Mouse (Mus musculus): ENCODE measurements around the gene Gm5134. TPM values are rescaled to one million over a fixed set of nuclear protein-coding genes. Genes with fewer than 3 reads are reported as not detected.

Gm5134 gene
- polyA plus RNA-seq, 1 experiment = not detected

- no peak for TF ChIP-seq GATA1 (IDR thresholded peaks at IDR 0.05; ENCODE audit: low read length)
These were observed 5.0 kb upstream of the Gm5134 start for GRCm38 (mm10) chr10:75949053-75950045.

GRCm38 (mm10) chr10:75950791-75951210, 3.5 kb upstream of the Gm5134 start:
- no peak for TF ChIP-seq GATA1 (IDR thresholded peaks at IDR 0.05; ENCODE audit: low read length)

- no peak for TF ChIP-seq GATA1 (IDR thresholded peaks at IDR 0.05; ENCODE audit: low read length)
These were observed 2.8 kb upstream of the Gm5134 start for GRCm38 (mm10) chr10:75951424-75952050.

GRCm38 (mm10) chr10:75973846-75974245, 19.5 kb downstream of the Gm5134 start:
- TF ChIP-seq GATA1 (IDR thresholded peaks at IDR 0.05; ENCODE audit: low read length) = no peak

DNA sequence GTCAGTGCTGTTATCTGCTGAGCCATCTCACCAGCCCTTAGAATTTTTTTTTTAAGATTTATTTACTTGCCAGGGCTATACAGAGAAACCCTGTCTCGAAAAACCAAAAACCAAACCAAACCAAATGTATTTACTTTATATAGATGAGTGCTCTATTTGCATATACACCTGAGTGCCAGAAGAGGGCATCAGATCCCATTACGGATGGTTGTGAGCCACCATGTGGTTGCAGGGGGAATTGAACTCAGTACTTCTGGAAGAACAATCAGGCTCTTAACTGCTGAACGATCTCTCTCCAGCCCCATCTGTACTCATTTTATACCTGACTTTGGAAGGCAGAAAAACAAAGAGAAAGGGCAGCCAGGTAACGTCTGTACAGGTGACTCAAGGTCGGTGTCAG, 20.9 kb downstream of the Gm5134 start:
- TF ChIP-seq GATA1 (IDR thresholded peaks at IDR 0.05; ENCODE audit: low read length) = no peak

DNA sequence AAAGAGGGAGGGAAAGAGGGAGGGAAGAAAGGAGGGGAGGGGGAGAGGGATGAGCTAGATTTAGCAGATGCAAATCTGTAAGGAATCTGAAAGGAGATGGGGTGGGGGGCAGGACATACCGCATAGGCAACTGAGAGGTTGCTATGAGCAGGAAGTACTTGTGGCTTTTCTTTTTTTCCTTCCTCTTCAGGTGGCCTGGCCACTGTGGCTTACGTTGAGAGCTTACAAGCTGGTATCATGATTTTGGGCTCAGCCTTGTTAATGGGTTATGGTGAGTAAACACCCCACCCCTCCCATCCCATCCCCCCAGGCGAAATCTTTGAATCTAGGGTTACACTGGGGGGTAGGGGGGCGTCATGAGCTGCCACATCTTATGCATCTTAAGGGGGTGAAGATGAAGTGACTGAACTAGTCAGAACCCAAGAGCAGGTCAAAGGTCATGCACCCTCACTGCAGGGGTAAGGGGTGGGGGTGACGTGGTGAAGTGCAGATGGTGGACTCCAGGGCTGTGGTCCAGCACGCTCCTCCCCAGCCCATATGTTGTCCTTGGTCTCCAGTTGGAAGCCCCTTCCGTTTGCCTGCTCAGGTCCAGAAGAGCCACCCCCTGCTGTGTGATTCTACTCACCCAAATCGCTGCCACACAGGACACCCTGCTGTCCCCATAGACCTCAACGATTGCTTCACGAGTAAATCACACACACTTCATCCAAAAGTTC, 24.0 kb downstream of the Gm5134 start:
- no peak for TF ChIP-seq GATA1 (IDR thresholded peaks at IDR 0.05; ENCODE audit: low read length)

GRCm38 (mm10) chr10:75978835-75979157, 24.5 kb downstream of the Gm5134 start:
- TF ChIP-seq GATA1 (IDR thresholded peaks at IDR 0.05; ENCODE audit: low read length) = no peak

- TF ChIP-seq GATA1 (IDR thresholded peaks at IDR 0.05; ENCODE audit: low read length) = no peak
These were observed 25.1 kb downstream of the Gm5134 start for GRCm38 (mm10) chr10:75979432-75979831.

DNA sequence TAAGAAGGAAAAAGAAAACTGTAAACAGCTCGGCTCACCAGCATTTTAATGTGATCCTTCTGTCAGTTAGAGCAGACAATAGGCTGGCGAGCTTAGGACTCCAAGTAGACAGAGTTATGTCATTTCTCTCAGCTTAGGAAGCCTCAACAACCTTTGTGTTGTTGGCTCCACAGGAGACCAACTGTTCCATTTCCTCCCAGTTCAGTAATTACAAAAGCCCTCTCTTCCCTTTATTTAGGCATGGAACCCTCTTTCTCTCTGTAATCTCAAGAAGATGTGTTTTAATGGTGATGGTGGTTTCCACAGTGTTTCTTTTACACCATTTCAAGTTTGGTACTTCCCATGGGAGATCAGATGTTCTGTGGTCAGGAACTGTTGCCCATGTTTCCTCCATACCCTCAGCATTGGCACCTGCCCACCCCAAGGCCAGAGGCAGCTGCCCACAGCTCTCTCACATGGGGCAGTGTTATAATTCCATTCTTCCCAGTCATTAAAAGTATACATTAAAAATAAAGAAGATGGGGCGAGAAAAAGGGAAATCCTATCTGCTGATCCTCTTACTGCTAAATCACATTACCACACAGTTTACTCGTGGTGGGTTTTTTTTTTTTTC, 36.2 kb downstream of the Gm5134 start:
- TF ChIP-seq GATA1 (IDR thresholded peaks at IDR 0.05; ENCODE audit: low read length) = no peak

DNA sequence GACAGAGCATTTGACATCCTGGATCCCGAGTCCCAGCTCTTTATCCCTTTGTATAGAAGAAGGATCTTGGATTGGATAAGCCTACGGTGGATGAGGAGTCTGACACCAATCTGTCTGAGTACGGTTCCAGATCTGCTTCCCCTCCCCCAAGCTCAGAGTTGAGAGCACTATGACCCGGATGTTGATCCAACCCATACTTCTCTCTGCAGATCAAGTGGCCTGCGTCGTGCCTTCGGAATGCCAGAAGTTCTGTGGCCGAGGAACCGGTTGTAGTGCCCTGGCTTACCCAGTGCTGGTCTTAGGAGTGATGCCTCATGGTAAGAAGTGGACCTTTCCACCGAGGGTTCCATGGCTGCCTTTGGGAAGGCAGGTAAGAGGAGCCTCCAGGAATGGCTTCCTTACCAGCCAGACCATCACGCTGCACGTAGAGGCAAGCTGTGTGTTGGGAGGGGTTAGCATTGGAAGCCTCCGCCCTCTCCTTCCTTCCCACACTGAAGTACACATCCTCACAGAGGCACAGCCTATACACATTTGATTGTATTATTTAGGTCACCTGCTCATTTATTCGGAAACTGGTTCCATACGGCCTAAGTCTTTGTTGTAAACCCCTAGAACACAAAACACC, 39.4 kb downstream of the Gm5134 start:
- no peak for TF ChIP-seq GATA1 (IDR thresholded peaks at IDR 0.05; ENCODE audit: low read length)

DNA sequence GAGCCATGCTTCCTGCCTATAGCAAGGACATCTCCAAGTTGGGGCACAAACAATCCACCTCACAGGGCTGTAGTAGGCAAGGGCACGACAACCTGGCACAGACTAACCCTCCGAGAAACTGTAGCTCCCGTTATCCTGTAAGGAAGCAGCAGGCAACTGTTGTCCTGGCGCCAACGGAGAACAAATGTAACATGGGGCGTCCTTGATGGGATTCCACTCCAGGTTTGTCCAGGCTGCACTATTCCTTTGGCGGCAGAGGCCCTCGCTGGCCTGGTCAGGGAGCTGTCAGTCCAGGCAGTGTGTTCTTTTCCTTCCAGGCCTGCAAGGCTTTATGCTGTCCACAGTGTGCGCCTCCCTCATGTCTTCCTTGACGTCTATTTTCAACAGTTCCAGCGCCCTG, 41.1 kb downstream of the Gm5134 start:
- TF ChIP-seq GATA1 (IDR thresholded peaks at IDR 0.05; ENCODE audit: low read length) = no peak

DNA sequence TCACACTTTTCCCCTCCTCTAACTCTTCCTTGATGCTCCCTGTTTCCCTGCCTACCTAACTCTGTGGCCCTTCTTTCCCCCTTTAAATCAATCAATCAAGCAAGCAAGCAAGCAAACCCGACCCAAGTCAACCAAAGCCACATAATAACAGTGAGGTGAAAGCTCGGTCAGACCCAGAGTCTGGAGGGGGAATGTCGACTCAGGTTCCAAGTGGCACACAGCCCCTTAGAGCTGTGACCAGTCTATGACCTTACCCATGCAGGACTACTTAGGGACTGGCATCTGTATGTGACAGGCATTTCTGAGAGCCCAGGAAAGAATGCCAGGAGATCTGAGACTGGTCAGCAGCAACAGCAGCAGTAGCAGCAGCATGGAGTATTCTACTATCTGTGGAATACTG, 42.0 kb downstream of the Gm5134 start:
- TF ChIP-seq GATA1 (IDR thresholded peaks at IDR 0.05; ENCODE audit: low read length) = no peak

DNA sequence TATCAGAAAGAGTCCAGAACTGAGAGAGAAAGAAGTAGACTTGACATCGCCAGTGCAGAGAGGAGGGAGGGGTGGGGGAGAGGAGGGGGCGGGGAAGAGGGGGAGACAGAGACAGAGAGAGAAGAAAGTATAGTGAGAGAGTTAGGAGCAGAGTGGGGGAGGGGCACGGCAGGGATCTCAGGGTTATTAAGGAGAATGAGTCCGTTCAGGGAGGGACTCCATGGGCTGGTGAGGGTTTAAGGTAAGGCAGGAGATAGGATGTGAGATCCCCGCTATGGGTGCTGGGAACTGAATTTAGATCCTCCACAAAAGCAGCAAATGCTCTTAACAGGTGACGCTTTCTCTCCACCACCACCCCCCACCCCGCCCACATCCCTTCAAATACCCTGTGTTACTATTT, 46.8 kb downstream of the Gm5134 start:
- no peak for TF ChIP-seq GATA1 (IDR thresholded peaks at IDR 0.05; ENCODE audit: low read length)

DNA sequence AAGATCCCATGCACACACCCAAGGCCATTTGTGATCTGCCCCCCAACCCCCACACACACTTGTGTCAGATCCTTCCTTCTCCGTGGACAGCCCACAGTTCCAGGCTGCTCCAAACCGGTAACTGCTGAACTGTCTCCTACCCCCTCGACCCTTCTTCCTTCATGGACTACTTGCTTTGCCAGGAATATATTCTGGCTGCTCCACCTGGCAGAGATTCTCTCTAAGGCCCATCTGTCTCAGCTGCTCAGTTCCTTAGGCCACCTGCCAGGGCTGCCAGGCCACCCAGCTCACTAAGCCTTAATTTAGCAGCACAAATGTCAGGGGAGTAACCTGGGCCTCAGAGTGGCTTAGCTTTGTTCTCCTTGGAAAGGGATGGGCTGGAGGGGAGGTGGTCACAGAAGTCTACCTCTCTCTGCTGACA, 47.8 kb downstream of the Gm5134 start:
- no peak for TF ChIP-seq GATA1 (IDR thresholded peaks at IDR 0.05; ENCODE audit: low read length)

GRCm38 (mm10) chr10:76002615-76003014, 48.3 kb downstream of the Gm5134 start:
- no peak for TF ChIP-seq GATA1 (IDR thresholded peaks at IDR 0.05; ENCODE audit: low read length)
